Mouse (Mus musculus) v-Abl transformed pro-B cells (cell line): ENCODE data around the gene Pabpc1l.
"Not testable (repeated sequence)": the region's sequence is repeated elsewhere in the genome, so short reads cannot be mapped to it uniquely, and the experiment has no call there.

Source experiments
- in situ Hi-C, 2 experiments: fragments of 400-800 bp; cut with MboI; formaldehyde crosslinking; loops; one replicate each; pipeline ENCODE4 v1.15.1; 2025; ENCODE audit not compliant: unreplicated experiment in 2 of 2

The Pabpc1l gene

GRCm38 (mm10) chr2:164032973-164033372 lies 7.7 kb downstream of the Pabpc1l start:
- in situ Hi-C loops: no loop called here

GRCm38 (mm10) chr2:164036520-164037019 lies 11.3 kb downstream of the Pabpc1l start:
- in situ Hi-C loops: no loop called here

DNA sequence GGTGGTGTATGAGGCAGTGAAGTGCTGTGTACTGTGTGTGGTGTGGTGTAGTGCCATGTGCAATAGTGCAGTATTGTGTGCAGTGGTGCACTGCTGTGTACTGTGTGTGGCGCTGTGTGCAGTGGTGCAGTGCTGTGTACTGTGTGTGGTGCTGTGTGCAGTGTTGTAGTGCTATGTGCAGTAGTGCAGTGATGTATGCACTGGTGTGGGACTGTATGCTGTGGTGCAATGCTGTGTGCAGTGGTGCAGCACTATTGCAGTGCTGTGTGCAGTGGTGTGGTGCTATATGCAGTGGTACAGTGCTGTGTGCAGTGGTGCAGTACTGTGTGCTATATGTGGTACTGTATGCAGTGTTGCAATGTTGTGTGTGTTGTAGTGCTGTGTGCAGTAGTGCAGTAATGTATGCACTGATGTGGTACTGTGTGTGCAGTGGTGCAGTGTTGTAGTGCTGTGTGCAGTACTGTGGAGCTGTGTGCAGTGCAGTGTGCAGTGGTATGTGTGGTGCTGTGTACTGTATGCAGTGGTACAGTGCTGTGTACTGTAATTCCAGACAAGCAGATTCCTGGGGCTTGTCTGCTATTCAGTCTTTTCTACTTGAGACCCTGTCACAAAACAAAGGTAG lies 13.3 kb downstream of the Pabpc1l start:
- in situ Hi-C loops: no loop called here

- in situ Hi-C loops: no loop called here
Measured at GRCm38 (mm10) chr2:164040949-164041348, 15.7 kb downstream of the Pabpc1l start.

DNA sequence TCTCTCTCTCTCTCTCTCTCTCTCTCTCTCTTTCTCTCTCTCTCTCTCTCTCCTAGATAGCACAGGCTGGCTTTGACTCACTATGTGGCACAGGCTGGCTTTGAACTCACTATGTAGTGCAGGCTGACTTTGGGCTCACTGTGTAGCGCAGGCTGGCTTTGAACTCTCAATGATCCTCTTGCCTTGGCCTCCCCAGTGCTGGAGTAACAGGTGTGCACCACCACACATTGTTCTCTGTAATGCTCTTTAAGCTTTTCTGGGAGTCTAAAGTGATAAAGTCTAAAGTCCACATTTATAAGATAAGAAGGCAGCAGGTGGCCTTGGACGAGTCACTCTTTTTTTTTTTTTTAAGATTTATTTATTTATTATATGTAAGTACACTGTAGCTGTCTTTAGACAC lies 16.3 kb downstream of the Pabpc1l start:
- in situ Hi-C loops: no loop called here

- in situ Hi-C loops: no loop called here
Measured at GRCm38 (mm10) chr2:164047197-164047690, 22.0 kb downstream of the Pabpc1l start.

GRCm38 (mm10) chr2:164053767-164054166 lies 28.5 kb downstream of the Pabpc1l start:
- in situ Hi-C loops: no loop called here

- in situ Hi-C loops: no loop called here
Measured at GRCm38 (mm10) chr2:164054671-164055070, 29.4 kb downstream of the Pabpc1l start.

GRCm38 (mm10) chr2:164059634-164060235 lies 34.5 kb downstream of the Pabpc1l start:
- in situ Hi-C loops: no loop called here

GRCm38 (mm10) chr2:164070142-164070764 lies 45.0 kb downstream of the Pabpc1l start, which contains the start of gene Stk4:
TSS of gene Stk4 (plus strand) at chr2:164070322.
- in situ Hi-C loops: no loop called here

- in situ Hi-C loops: no loop called here
Measured at GRCm38 (mm10) chr2:164070765-164071436, 45.7 kb downstream of the Pabpc1l start, which contains the start of gene Tomm34. TSS of gene Tomm34 (minus strand) at chr2:164071169.

- in situ Hi-C loops: not testable (repeated sequence)
Measured at GRCm38 (mm10) chr2:164071437-164071820, 46.2 kb downstream of the Pabpc1l start.

DNA sequence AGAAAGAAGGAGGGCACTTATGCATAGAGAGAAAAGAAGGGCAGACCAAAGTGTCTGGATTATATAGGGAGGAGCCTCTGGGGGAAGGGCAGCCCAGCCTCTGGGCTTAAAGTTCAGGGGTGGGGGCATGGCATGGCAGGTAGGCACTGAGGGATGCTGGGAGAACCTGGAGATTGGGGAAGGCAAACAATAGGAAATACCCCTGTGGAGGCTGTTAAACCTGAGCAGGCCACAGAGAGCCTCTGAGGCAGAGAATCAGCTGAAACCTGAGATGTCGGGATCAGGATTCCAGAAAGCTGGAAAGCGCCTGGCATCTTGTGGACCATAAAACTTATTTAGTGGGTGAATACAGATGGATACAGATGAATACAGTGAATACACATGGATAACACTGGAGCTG lies 46.9 kb downstream of the Pabpc1l start:
- in situ Hi-C loops: no loop called here

- in situ Hi-C loops: no loop called here
Measured at GRCm38 (mm10) chr2:164073120-164073519, 47.9 kb downstream of the Pabpc1l start.

GRCm38 (mm10) chr2:164073918-164074578 lies 48.8 kb downstream of the Pabpc1l start:
- in situ Hi-C loops: no loop called here

DNA sequence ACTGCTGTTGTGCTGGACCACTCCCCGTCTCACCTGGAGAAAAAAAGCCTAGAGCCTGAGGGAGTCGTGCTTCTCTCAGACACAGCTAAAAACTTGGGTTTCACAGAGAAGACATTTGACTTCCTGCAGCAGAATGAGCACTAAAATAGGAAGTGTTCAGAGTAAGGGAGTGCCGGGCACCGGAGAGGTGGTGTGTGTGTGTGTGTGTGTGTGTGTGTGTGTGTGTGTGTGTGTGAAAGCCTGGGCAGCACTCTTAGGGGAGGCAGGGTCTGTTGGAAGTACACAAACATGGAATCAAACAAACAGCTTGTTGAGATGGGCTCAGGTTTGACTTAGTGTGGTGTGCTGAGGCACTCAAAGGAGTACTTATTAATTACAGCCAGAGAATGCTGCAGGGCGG lies 49.8 kb downstream of the Pabpc1l start:
- in situ Hi-C loops: no loop called here

GRCm38 (mm10) chr2:164076874-164077425 lies 51.7 kb downstream of the Pabpc1l start:
- in situ Hi-C loops: no loop called here

DNA sequence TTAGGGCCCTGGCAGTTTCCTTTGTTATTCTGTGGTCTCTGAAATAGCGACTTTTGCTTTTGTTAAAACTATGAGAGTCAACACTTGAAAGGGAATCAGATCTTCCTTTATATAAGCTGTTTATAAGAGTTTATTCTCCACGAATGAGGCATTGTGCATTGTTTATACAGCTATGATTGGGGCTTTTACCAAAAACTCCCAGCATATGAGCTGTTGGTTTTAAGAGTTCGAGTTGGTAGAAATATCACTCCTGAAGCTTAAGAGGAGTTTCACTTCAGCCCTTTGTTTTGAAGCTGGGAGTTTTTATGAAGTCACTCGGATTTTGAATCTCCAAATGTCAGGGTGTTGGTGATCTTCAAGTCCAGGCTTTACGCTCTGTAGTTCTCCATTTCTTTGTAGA lies 52.6 kb downstream of the Pabpc1l start:
- in situ Hi-C loops: no loop called here

DNA sequence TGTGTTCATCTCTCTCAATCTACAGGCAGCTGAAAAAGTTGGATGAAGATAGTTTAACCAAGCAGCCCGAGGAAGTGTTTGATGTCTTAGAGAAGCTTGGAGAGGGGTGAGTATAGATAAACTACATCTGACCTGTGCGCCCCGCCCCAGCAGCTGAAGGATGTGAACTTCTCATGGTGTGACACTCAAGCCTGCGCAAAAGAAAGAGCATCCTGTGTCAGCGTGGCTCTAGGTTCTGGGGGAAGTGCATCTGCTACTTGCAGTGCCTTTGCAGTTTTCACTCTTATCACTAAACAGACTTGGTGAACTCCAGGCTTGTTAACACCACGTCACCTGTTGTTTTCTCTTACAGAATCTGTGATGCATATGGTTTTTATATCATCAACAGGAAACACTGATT lies 54.2 kb downstream of the Pabpc1l start:
- in situ Hi-C loops: no loop called here

DNA sequence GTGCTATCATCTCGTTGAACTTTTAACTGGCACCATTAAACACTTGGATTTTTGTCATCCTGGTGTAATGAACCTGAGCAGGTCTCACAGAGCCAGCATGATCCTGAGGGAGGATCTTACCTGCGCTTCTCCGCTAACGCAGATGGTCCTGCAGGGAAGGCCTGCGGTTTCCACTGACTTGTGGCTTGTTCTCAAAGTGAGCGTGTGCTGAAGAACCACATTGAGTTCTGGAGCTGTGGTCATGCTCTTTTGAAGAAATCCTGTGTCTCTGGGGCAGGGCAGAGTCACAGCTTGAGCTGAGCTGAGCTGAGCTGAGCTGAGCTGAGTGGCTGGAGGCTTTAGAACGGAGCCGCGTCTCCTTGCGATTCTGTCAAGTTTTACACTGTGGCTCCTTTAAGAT lies 56.3 kb downstream of the Pabpc1l start:
- in situ Hi-C loops: loop anchor here in 1 of 2 experiments (5.0 kb wide), 1 partner anchor 439 kb away; no protein-coding TSS in a partner anchor
